Mouse (Mus musculus): ENCODE results near the gene Ptpn12.
"Not testable (repeated sequence)": the region's sequence is repeated elsewhere in the genome, so short reads cannot be mapped to it uniquely, and the experiment has no call there.

DNA sequence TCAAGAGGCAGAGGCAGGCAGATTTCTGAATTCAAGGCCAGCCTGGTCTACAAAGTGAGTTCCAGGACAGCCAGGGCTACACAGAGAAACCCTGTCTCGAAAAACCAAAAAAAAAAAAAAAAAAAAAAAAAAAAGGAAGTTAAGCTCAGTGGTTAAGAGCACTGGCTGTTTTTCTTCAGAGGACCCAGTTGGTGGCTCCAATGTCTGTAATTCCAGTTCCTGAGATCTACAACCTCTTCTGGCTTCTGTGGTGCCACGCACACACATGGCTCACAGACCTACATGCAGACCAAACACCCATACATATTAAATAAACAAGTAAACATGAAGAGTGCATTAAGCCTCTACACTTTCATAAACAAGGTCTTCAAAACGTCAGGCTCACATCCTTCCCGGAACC lies 111.9 kb downstream of the Ptpn12 start:
- not testable (repeated sequence) for TF ChIP-seq CTCF (IDR thresholded peaks at IDR 0.05; ENCODE audit: borderline replicate concordance, insufficient read depth, low read length); POLR2A (IDR thresholded peaks at IDR 0.05; ENCODE audit: low read depth, low read length)
